Mouse (Mus musculus) erythroblast, embryonic 14.5 days (primary cell): ENCODE data around the gene Gsk3b. TPM values are rescaled to one million over a fixed set of nuclear protein-coding genes. Genes with fewer than 3 reads are reported as not detected.

ENCODE experiments used
- H3K27me3 ChIP-seq: 2 replicates; pipeline ENCODE4 v1.6.1; 2012; ENCODE audit warnings: inconsistent platforms; ENCODE audit not compliant: control insufficient read depth
- H3K36me3 ChIP-seq: 2 replicates; pipeline ENCODE4 v1.6.1; 2012; ENCODE audit warnings: mild to moderate bottlenecking, inconsistent platforms; ENCODE audit not compliant: control insufficient read depth
- H3K4me1 ChIP-seq: 2 replicates; pipeline ENCODE4 v1.6.1; 2012; ENCODE audit warnings: inconsistent platforms; ENCODE audit not compliant: control insufficient read depth
- H3K4me3 ChIP-seq: replicated peaks from 2 replicates; pipeline ENCODE3; 2012; ENCODE audit warnings: moderate library complexity, mild to moderate bottlenecking, inconsistent platforms
- H3K9me3 ChIP-seq: 2 replicates; pipeline ENCODE4 v1.6.1; 2012; ENCODE audit warnings: low read length, inconsistent platforms, mixed read lengths; ENCODE audit not compliant: control insufficient read depth
- GATA1 ChIP-seq: IDR thresholded peaks from 2 replicates; pipeline ENCODE4 v1.6.1; 2012; ENCODE audit warnings: low read length, inconsistent platforms, mixed read lengths
- TAL1 ChIP-seq: IDR thresholded peaks from 3 replicates; pipeline ENCODE4 v1.6.1; 2012; ENCODE audit warnings: low read length, inconsistent platforms, mixed read lengths
- polyA plus RNA-seq: library from polyadenylated mRNA; stranded (reverse); fragments of >175 nt; gene quantifications from 2 replicates; pipeline ENCODE4 v1.2.3, GENCODE M21; 2012

Gene Gsk3b
- polyA plus RNA-seq, 1 experiment = 0.74 TPM

DNA sequence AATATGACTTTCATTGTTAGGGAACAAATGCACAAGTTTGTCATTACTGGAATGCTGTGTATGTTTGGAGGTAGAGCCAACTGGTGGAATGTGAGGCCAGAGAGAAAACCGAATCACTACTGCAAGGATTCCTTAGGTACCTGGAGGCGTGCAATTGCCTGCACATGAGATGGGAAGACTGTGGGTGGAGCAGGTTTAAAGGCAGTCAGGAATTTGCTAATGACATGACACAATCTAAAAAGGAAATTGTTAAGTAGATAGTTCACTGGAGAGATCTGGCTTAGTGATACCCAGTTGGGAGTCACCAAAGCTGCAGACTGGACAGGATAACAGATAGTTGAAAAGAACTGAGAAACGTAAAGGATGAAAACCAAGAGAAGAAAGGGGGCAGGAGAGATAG lies 73.2 kb downstream of the Gsk3b start:
- no peak for TF ChIP-seq GATA1
- no peak for TF ChIP-seq TAL1
- Histone ChIP-seq H3K9me3 (no peaks in the 10 kb centered on the region), H3K27me3 (no peaks in the 10 kb centered on the region), H3K36me3 (peaks cover 17% of the 10 kb centered on the region), H3K4me1 (peaks cover 2% of the 10 kb centered on the region; the same call in 1 of the 2 replicates), H3K4me3 (no peak overlapping the region)

DNA sequence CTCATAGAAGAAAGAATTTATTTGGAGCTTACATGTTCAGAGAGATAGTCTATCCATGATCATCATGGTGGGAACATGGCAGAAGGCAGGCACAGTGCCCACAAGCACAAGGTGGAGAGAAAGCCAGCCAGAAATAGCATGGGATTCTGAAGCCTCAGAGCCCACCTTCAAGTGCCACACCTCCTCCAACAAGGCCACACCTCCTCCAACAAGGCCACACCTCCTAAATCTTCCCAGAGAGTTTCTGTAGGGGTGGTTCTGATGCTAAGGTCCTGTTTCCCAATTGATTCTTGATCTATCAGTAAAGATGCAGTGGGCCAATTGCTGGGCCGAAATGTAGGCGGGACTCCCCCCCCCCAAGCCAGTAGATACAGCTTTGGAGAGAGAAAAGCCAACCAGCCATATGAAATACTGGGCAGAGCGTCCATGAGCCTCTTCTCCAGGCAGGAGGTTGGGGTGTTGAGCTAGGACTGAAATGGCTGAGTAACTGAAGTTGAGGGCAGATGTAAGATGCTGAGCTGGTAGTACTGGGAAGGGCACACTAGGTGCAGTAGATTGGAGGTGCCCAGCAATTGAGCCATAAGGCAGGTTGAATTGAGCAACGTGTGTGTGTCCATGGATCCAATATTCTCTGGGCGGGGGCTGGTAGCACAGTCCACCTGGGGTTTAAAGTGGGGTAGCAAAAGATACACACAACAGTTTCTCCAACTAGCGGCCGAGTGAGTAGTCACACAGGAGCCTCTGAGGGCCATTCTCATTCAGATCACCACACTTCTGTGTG lies 76.2 kb downstream of the Gsk3b start:
- peaks cover 6% of the 10 kb centered on the region for H3K36me3 ChIP-seq

DNA sequence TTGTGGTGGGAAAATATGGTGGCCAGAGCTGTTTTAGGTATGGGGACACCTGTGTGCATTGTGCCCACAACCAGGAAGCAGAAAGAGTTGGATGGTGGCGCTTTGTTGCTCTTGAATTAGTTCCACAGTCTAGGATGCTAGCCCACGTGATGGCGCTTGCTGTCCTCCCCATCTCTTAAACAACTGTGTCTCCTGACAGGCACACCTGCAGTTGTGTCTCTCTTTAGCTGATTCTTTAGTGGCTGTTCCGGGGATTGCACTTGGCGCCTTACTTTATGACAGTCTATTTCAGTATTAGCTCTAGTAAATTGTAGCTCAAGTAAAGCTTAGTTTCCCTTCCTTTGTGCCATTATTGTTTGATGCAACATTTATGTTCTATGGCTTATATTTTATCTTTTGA lies 80.2 kb downstream of the Gsk3b start:
- TF ChIP-seq GATA1 (no peak), TAL1 (no peak)
- Histone ChIP-seq H3K4me3 (no peak overlapping the region), H3K36me3 (peaks cover 25% of the 10 kb centered on the region), H3K27me3 (no peaks in the 10 kb centered on the region), H3K9me3 (no peaks in the 10 kb centered on the region), H3K4me1 (no peaks in the 10 kb centered on the region)

More for the DNA sequence above, 76.2 kb downstream of the Gsk3b start:
- no peaks in the 10 kb centered on the region; the same call in 1 of the 2 replicates for H3K4me1 ChIP-seq
- no peaks in the 10 kb centered on the region for H3K27me3 ChIP-seq
- TF ChIP-seq TAL1 (no peak), GATA1 (no peak)
- no peaks in the 10 kb centered on the region for H3K9me3 ChIP-seq
- H3K4me3 ChIP-seq = no peak overlapping the region

DNA sequence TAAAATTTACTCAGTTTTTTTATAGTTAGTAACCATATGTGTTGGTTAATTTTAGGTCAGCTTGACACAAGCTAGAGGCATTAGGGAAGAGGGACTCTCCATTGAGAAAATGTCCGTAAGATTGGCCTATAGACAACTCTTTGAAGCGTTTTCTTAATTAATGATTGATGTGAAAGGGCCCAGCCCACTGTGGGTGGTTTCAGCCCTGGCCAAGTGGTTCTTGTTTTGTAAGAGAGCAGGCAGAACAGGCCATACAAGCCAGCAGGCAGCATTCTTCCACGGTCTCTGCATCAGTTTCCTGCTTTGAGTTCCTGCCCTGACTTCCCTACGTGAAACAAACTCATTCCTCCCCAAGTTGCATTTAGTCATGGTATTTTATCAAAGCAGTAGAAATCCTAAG lies 90.3 kb downstream of the Gsk3b start:
- H3K4me3 ChIP-seq = no peak overlapping the region
- H3K36me3 ChIP-seq = peaks cover 25% of the 10 kb centered on the region
- H3K4me1 ChIP-seq = peaks cover 2% of the 10 kb centered on the region; the same call in 1 of the 2 replicates
- H3K27me3 ChIP-seq = no peaks in the 10 kb centered on the region
- H3K9me3 ChIP-seq = no peaks in the 10 kb centered on the region
- TF ChIP-seq TAL1 (no peak), GATA1 (no peak)

DNA sequence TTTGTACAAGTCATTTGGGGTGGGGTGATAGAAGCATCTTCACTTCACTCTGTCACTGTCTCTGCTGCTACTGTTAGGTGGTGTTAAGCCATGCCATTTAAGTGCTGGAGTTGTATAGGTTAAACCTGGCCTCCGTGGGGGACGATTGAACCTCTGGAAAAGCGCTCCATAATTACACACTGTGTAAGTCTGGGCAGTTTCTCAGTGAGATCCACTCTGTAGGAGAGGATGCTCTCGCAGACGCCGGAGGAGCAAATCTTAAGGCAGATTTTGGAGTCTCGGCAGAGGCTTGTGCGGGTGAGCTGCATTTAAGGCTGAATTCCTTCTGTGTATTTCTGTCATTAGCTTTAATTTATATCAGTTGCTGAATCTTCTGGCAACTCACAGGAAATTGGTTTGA lies 92.6 kb downstream of the Gsk3b start:
- Histone ChIP-seq H3K36me3 (peaks cover 40% of the 10 kb centered on the region), H3K4me1 (no peaks in the 10 kb centered on the region), H3K4me3 (no peak overlapping the region), H3K9me3 (no peaks in the 10 kb centered on the region), H3K27me3 (no peaks in the 10 kb centered on the region)
- no peak for TF ChIP-seq TAL1
- no peak for TF ChIP-seq GATA1

DNA sequence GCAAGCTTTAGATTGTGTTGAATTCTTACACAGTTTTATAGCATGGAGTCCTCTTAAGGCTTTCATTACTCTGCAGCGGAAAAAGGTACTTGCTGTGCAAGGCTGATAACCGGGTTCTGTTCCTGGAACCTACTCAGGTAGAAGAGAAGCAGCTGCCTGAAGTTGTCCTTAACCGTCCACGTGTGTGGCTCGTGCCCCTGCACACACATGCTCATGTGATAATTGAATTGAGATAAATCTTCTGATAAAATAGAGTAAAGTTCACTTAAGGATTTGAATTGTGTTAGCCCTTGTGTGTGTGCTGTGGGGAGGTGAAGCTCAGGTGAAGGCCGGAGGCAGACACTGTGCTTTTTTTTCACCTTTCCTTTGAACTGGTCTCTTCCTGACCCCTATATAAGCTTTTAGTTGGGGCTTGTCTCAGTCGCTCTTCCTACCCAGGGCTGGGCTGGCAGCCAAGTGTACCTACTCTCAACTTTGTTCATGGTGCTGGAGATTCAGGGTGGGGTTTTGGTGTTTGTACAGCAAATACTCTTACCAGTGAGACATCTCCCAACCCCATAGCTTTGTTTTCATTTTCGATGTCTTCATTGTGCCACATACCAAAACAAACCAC lies 96.0 kb downstream of the Gsk3b start:
- H3K36me3 ChIP-seq = peaks cover 56% of the 10 kb centered on the region
- H3K4me1 ChIP-seq = no peaks in the 10 kb centered on the region
- no peak overlapping the region for H3K4me3 ChIP-seq
- TF ChIP-seq GATA1 = no peak
- TF ChIP-seq TAL1 = no peak
- no peaks in the 10 kb centered on the region for H3K27me3 ChIP-seq
- no peaks in the 10 kb centered on the region for H3K9me3 ChIP-seq

DNA sequence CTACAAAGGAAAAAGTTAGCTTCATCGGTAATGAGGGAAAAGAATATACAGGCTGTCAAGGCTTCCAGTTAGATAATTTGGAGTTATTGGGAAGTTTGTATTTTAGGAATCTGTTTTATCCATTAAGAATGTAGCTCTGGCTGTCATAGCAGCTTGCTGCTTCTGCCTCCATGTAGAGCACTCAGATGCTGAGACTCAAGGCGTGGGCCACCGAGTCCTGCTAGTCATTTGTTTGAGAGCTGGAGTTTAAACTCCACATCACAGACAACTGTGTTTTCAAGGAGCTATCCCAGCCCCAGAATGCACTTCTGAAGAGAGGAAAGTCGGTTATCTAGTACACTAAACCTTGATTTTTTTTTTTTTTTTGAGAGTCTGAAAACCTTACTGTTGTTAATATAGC lies 101.2 kb downstream of the Gsk3b start:
- TF ChIP-seq TAL1 = no peak
- TF ChIP-seq GATA1 = no peak
- Histone ChIP-seq H3K36me3 (peaks cover 80% of the 10 kb centered on the region), H3K4me3 (no peak overlapping the region), H3K4me1 (no peaks in the 10 kb centered on the region), H3K27me3 (no peaks in the 10 kb centered on the region), H3K9me3 (no peaks in the 10 kb centered on the region)

DNA sequence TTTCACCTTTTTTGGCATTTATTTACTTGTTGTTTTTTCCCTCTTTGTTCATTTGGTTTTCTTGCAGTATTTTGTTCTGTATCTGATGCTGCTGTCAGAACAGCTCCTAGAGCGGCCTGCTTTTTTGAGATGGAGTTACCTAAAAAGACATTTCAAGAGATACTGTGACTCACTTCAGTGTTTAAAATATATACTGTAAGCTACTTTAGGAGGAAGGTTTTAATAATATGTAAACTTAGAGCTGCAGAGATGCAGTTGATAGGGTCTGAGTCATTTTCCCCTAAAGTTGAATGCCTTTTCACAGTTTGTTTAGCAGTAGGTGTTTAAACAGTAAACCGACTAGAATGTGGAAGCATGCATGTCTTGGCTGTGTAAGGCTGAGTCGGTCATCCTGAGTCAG lies 101.7 kb downstream of the Gsk3b start:
- peaks cover 81% of the 10 kb centered on the region for H3K36me3 ChIP-seq
- H3K27me3 ChIP-seq = no peaks in the 10 kb centered on the region
- H3K4me3 ChIP-seq = no peak overlapping the region
- no peaks in the 10 kb centered on the region for H3K9me3 ChIP-seq
- H3K4me1 ChIP-seq = no peaks in the 10 kb centered on the region
- TF ChIP-seq GATA1 (no peak), TAL1 (no peak)

DNA sequence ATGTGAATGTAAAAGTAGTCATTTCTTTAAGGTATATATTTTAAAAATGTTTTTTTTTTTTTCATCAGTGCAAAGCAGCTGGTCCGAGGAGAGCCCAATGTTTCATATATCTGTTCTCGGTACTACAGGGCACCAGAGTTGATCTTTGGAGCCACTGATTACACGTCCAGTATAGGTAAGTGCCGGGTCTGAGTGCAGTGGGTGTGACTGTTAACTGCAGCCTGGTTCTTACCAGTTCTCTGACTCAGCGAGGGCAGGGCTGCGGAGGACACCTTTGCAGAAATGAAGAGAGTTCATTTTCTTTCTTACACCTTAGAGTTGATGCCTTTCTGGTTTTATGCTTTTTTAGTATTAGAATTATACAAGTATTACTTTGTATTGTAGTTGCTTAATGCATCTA lies 102.7 kb downstream of the Gsk3b start:
- TF ChIP-seq GATA1 (no peak), TAL1 (no peak)
- Histone ChIP-seq H3K9me3 (no peaks in the 10 kb centered on the region), H3K4me3 (no peak overlapping the region), H3K27me3 (no peaks in the 10 kb centered on the region), H3K4me1 (no peaks in the 10 kb centered on the region), H3K36me3 (peaks cover 80% of the 10 kb centered on the region)
